In genomic region chr2:167942199-167942925, GRCm38 (mm10) we compare ENCODE assay signal across 8 mouse cellular contexts. TPM values are rescaled to one million over a fixed set of nuclear protein-coding genes. Genes with fewer than 3 reads are reported as not detected.
DNase-seq lines count a peak whose midpoint lies in the region; ATAC-seq and TF ChIP-seq lines count a peak whose summit lies in the region.

No protein-coding gene starts in this region.

- H3K4me2 ChIP-seq in CH12.LX (ENCODE audit: insufficient read depth, low read depth, poor library complexity, severe bottlenecking): peak overlapping the region; percentile 95
- peak overlapping the region; percentile 43 for H3K4me2 ChIP-seq in heart, embryonic 15.5 days
- H3K4me2 ChIP-seq in kidney, postnatal 0 days (ENCODE audit: low read length): peak overlapping the region; percentile 10; the same call in 1 of the 2 replicates

- DNase-seq in CH12.LX (ENCODE audit: extremely low read depth): no peak
- DNase-seq in adrenal gland, adult (ENCODE audit: inconsistent age in 2 of 2, low spot score in 1 of 2): peak; percentile 85 to 92
- peak; percentile 78 for DNase-seq in kidney, postnatal 0 days (ENCODE audit: low spot score)
- peak; percentile 73 for DNase-seq in lung, adult 2 months
- peak; percentile 85 for DNase-seq in right cerebral cortex, adult 18-20 months

- no peaks in the 10 kb centered on the region for H3K27me3 ChIP-seq in CH12.LX (replicated peaks)
- H3K27me3 ChIP-seq in heart, embryonic 15.5 days: no peaks in the 10 kb centered on the region
- no peaks in the 10 kb centered on the region for H3K27me3 ChIP-seq in kidney, postnatal 0 days (ENCODE audit: insufficient read depth, low read length)

- H3K9me3 ChIP-seq in CH12.LX (replicated peaks; ENCODE audit: low read length): no peaks in the 10 kb centered on the region
- H3K9me3 ChIP-seq in heart, embryonic 15.5 days (replicated peaks): no peaks in the 10 kb centered on the region
- no peaks in the 10 kb centered on the region for H3K9me3 ChIP-seq in kidney, postnatal 0 days (replicated peaks; ENCODE audit: low read length)

- in situ Hi-C loops in CH12.LX (cut with MboI; ENCODE audit: low pct_ligation_motif_present, low pct_unique_long_range_greater_than_20kb, low sequenced_read_pairs): no loop called here

- 26% methylated on average over 8 of the region's 8 CpGs for WGBS in heart, embryonic 15.5 days
- 22% methylated on average over 8 of the region's 8 CpGs for WGBS in kidney, postnatal 0 days
- WGBS in lung, adult 2 months: 3% methylated on average over 8 of the region's 8 CpGs

- peak; percentile 72; the same call in 1 of the 2 replicates for TF ChIP-seq EP300 in CH12.LX (IDR thresholded peaks at IDR 0.05; ENCODE audit: low read length)

- dilution Hi-C loops in CH12.LX (cut with MboI; ENCODE audit: extremely low pct_ligation_motif_present, extremely low pct_unique_long_range_greater_than_20kb, low sequenced_read_pairs): no loop called here

- peaks cover 64 to 96% of the 10 kb centered on the region in 2 experiments for H3K4me1 ChIP-seq in CH12.LX (ENCODE audit: control insufficient read depth in 1 of 2, insufficient read depth in 2 of 2)
- H3K4me1 ChIP-seq in embryonic fibroblast, embryonic 13.5 days (ENCODE audit: control insufficient read depth, insufficient read depth, low read length): peaks cover 37% of the 10 kb centered on the region
- peaks cover 64% of the 10 kb centered on the region for H3K4me1 ChIP-seq in heart, embryonic 15.5 days (replicated peaks)
- H3K4me1 ChIP-seq in kidney, postnatal 0 days (replicated peaks; ENCODE audit: insufficient read depth, low read length): peaks cover 21% of the 10 kb centered on the region
- H3K4me1 ChIP-seq in lung, adult 2 months (ENCODE audit: control insufficient read depth, insufficient read depth, low read length): peaks cover 50% of the 10 kb centered on the region

- H3K79me2 ChIP-seq in CH12.LX (replicated peaks; ENCODE audit: control insufficient read depth, extremely low read depth, insufficient read depth, poor library complexity, severe bottlenecking): peaks cover 99% of the 10 kb centered on the region

- peak overlapping the region; percentile 89 for H3K27ac ChIP-seq in CH12.LX (ENCODE audit: insufficient read depth, low read depth)
- peak overlapping the region; percentile 67 for H3K27ac ChIP-seq in embryonic fibroblast, embryonic 13.5 days (ENCODE audit: insufficient read depth, low read length)
- peak overlapping the region; percentile 90 for H3K27ac ChIP-seq in heart, embryonic 15.5 days
- peak overlapping the region; percentile 64 for H3K27ac ChIP-seq in kidney, postnatal 0 days

- H3K36me3 ChIP-seq in CH12.LX (replicated peaks in 1 of 2; ENCODE audit: control insufficient read depth in 1 of 2, insufficient read depth in 1 of 2, low read length in 1 of 2): peaks cover 0 to 36% of the 10 kb centered on the region in 2 experiments
- no peaks in the 10 kb centered on the region for H3K36me3 ChIP-seq in heart, embryonic 15.5 days
- H3K36me3 ChIP-seq in kidney, postnatal 0 days (ENCODE audit: insufficient read depth, low read length): no peaks in the 10 kb centered on the region

- no peak for TF ChIP-seq RAD21 in CH12.LX (IDR thresholded peaks at IDR 0.05; ENCODE audit: low read depth, low read length)

- ATAC-seq in heart, embryonic 15.5 days (replicated peaks; ENCODE audit: insufficient number of reproducible peaks, insufficient read depth, low FRiP score, low read depth): peak; percentile 77
- no peak; the same call in 1 of the 2 replicates for ATAC-seq in kidney, postnatal 0 days (replicated peaks; ENCODE audit: low FRiP score, low read depth)
- no peak; the same call in 1 of the 2 replicates for ATAC-seq in erythroid progenitor cell, adult 5-6 weeks (replicated peaks; ENCODE audit: low FRiP score, poor library complexity, severe bottlenecking)

- no peak for TF ChIP-seq POLR2A in CH12.LX (IDR thresholded peaks at IDR 0.05; ENCODE audit: low read depth, low read length)
- no peak for TF ChIP-seq POLR2A in embryonic fibroblast, embryonic 13.5 days (IDR thresholded peaks at IDR 0.05; ENCODE audit: low read depth, low read length)
- no peak for TF ChIP-seq POLR2A in lung, adult 2 months (IDR thresholded peaks at IDR 0.05; ENCODE audit: borderline replicate concordance, extremely low read depth, low read depth, low read length)

- H3K9ac ChIP-seq in CH12.LX (ENCODE audit: insufficient read depth, low read depth): peak overlapping the region; percentile 45
- peak overlapping the region; percentile 7; the same call in 1 of the 2 replicates for H3K9ac ChIP-seq in heart, embryonic 15.5 days
- no peak overlapping the region for H3K9ac ChIP-seq in kidney, postnatal 0 days (ENCODE audit: low read depth, low read length)

- peak overlapping the region in 2 of 3 experiments; percentile 7 to 12 for H3K4me3 ChIP-seq in CH12.LX (replicated peaks in 1 of 3; ENCODE audit: low read depth in 2 of 3, low read length in 2 of 3, poor library complexity in 1 of 3)
- no peak overlapping the region for H3K4me3 ChIP-seq in embryonic fibroblast, embryonic 13.5 days (ENCODE audit: insufficient read depth, low read length)
- peak overlapping the region; percentile 7; the same call in 1 of the 2 replicates for H3K4me3 ChIP-seq in heart, embryonic 15.5 days
- no peak overlapping the region for H3K4me3 ChIP-seq in kidney, postnatal 0 days (replicated peaks; ENCODE audit: low read depth, low read length)
- no peak overlapping the region for H3K4me3 ChIP-seq in lung, adult 2 months (replicated peaks; ENCODE audit: extremely low read depth, low read depth, low read length)

- TF ChIP-seq CTCF in CH12.LX (conservative IDR thresholded peaks at IDR 0.05 in 1 of 2, IDR thresholded peaks at IDR 0.05 in 1 of 2; ENCODE audit: low read depth in 2 of 2, low read length in 2 of 2): no peak
- no peak for TF ChIP-seq CTCF in embryonic fibroblast, embryonic 13.5 days (IDR thresholded peaks at IDR 0.05; ENCODE audit: borderline replicate concordance, insufficient read depth, low read length)
- no peak for TF ChIP-seq CTCF in kidney, postnatal 0 days (IDR thresholded peaks at IDR 0.05; ENCODE audit: low read depth)
- TF ChIP-seq CTCF in lung, adult 2 months (IDR thresholded peaks at IDR 0.05; ENCODE audit: insufficient read depth, low read length): no peak

TF ChIP-seq in CH12.LX, 34 proteins besides CTCF, POLR2A, EP300 and RAD21:
- TF ChIP-seq ETS1 (conservative IDR thresholded peaks at IDR 0.05; ENCODE audit: low read depth, low read length): peak; percentile 71
- peak; percentile 69; the same call in 1 of the 2 replicates for TF ChIP-seq CHD1 (IDR thresholded peaks at IDR 0.05; ENCODE audit: low read depth, low read length)
- TF ChIP-seq CHD2 (IDR thresholded peaks at IDR 0.05; ENCODE audit: low read length): no peak
- TF ChIP-seq MEF2A (IDR thresholded peaks at IDR 0.05; ENCODE audit: borderline replicate concordance, low read depth, low read length): 0 out of 2 replicates have a peak, but pooled peaks have one; percentile 19
- TF ChIP-seq UBTF (IDR thresholded peaks at IDR 0.05; ENCODE audit: low read depth, low read length): 0 out of 2 replicates have a peak, but pooled peaks have one; percentile 23
- TF ChIP-seq TCF12 (IDR thresholded peaks at IDR 0.05; ENCODE audit: low read depth, low read length): peak; percentile 65
- peak; percentile 63 for TF ChIP-seq BHLHE40 (IDR thresholded peaks at IDR 0.05; ENCODE audit: low read depth, low read length)
- 0 out of 2 replicates have a peak, but pooled peaks have one; percentile 4 for TF ChIP-seq ZMIZ1 (IDR thresholded peaks at IDR 0.05; ENCODE audit: low read depth, low read length)
- peak; percentile 89 for TF ChIP-seq IRF4 (IDR thresholded peaks at IDR 0.05; ENCODE audit: low read depth, low read length)
- no peak for TF ChIP-seq PAX5 (IDR thresholded peaks at IDR 0.05; ENCODE audit: low read length)
- TF ChIP-seq USF1 (IDR thresholded peaks at IDR 0.05; ENCODE audit: low read depth, low read length): no peak
- peak; percentile 45 for TF ChIP-seq JUN (IDR thresholded peaks at IDR 0.05; ENCODE audit: insufficient read depth, low read depth, low read length)
- peak; percentile 69 for TF ChIP-seq JUND (conservative IDR thresholded peaks at IDR 0.05; ENCODE audit: low read depth, low read length)
- no peak for TF ChIP-seq TBP (conservative IDR thresholded peaks at IDR 0.05; ENCODE audit: low read depth, low read length)
- peak; percentile 44; the same call in 1 of the 2 replicates for TF ChIP-seq MYC (IDR thresholded peaks at IDR 0.05; ENCODE audit: low read depth, low read length)
- TF ChIP-seq MXI1 (IDR thresholded peaks at IDR 0.05; ENCODE audit: low read depth, low read length): peak; percentile 24; the same call in 1 of the 2 replicates
TF ChIP-seq in CH12.LX: peak in this region for 12.

RNA-seq across cellular contexts. Expression of gene Ptpn1, which starts 10.5 kb away (rescaled TPM):
- total RNA-seq in CH12.LX (2012; rRNA removed) (77.6 and 90.0 TPM in 2 replicates), CH12.LX (2014; rRNA removed) (69.8 and 78.5 TPM in 2 replicates)
- 131 and 139 TPM in 2 replicates for polyA plus RNA-seq in CH12.LX (2012; ENCODE audit: insufficient read length, low read depth)
- polyA plus RNA-seq in embryonic fibroblast, embryonic 13.5 days (2011; ENCODE audit: insufficient read length, low read depth, missing spikeins): 50.7 and 59.4 TPM in 2 replicates
- polyA plus RNA-seq in heart, embryonic 15.5 days (2015; fragmentation: Nextera tagmentation; extraction: Ambion mirVana): 44.8 and 45.1 TPM in 2 replicates
- polyA plus RNA-seq in kidney, postnatal 0 days (2015; fragmentation: Nextera tagmentation; extraction: Ambion mirVana): 54.2 and 65.2 TPM in 2 replicates
- polyA plus RNA-seq in lung, adult 2 months (2012; rRNA removed): 65.9 and 69.9 TPM in 2 replicates
- total RNA-seq in erythroid progenitor cell, adult 5-6 weeks (2015; ENCODE audit: low replicate concordance): 5.0 and 6.1 TPM in 2 replicates
- 4.3 and 13.9 TPM in 2 replicates for total RNA-seq in erythroid progenitor cell, adult 5-6 weeks (2017; ENCODE audit: low replicate concordance)

Comparison
In these comparisons a context has a peak if more than half of its experiments do, and no peak if none do; other contexts are left out.
1. H3K4me2 ChIP-seq: peak in every context shown above with its lines; median percentile 95 in CH12.LX; 43 in heart, embryonic 15.5 days; 10 in kidney, postnatal 0 days.
2. H3K4me3 ChIP-seq: peak in CH12.LX (2 of 3) and heart, embryonic 15.5 days (single experiment); none in embryonic fibroblast, embryonic 13.5 days (single experiment), kidney, postnatal 0 days (single experiment) and lung, adult 2 months (single experiment).
3. Peak in every context shown above with its lines, with median percentiles within 50 percentile points of each other: H3K27ac ChIP-seq.